Mouse (Mus musculus): ENCODE results near the gene Idnk.

DNA sequence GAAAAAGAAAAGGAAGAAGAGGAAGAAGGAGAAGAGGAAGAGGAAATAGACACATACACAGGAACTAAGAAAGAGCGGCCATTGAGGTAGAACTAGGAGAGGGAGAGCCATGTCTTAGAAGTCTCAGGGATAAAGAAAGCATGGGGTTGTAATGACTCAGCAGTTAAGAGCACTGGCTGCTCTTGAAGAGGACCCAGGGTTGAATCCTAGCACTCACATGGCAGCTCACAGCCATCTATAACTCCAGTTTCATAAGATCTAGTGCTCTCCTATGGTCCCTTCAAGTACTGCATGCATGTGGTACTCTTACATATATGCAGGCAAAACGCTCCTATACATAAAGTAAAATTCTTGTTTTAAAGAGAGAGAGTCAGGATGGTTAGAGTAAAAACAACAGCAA, 1.4 kb upstream of the Idnk start:
- no peak for TF ChIP-seq CTCF (IDR thresholded peaks at IDR 0.05; ENCODE audit: control insufficient read depth, insufficient read depth, insufficient read length)
- no peak for TF ChIP-seq USF1 (IDR thresholded peaks at IDR 0.05; ENCODE audit: low read depth)
- no peak for TF ChIP-seq MAX (IDR thresholded peaks at IDR 0.05)

All from C2C12 (cell line).